Mouse (Mus musculus) heart, embryonic 12.5 days (tissue): ENCODE data around the gene Gm10972. TPM values are rescaled to one million over a fixed set of nuclear protein-coding genes. Genes with fewer than 3 reads are reported as not detected.
"Not testable (repeated sequence)": the region's sequence is repeated elsewhere in the genome, so short reads cannot be mapped to it uniquely, and the experiment has no call there.

Source experiments
- ATAC-seq: fragments of 200-750 bp; cut with Nextera tagmentation; 2 replicates; pipeline ENCODE4 v1.8.0; 2017; ENCODE audit warnings: moderate TSS enrichment, moderate library complexity; ENCODE audit not compliant: insufficient number of reproducible peaks, low FRiP score
- H3K27ac ChIP-seq: fragments of 300-500 bp; sonication (generic); 2 replicates; pipeline ENCODE4 v1.5.1; 2016; ENCODE audit warnings: mild to moderate bottlenecking, moderate library complexity; ENCODE audit not compliant: poor library complexity, severe bottlenecking
- H3K27me3 ChIP-seq: fragments of 300-500 bp; sonication (generic); replicated peaks from 2 replicates; pipeline ENCODE4 v1.6.1; 2016; ENCODE audit warnings: mild to moderate bottlenecking, moderate library complexity
- H3K36me3 ChIP-seq: fragments of 300-500 bp; sonication (generic); 2 replicates; pipeline ENCODE4 v1.6.1; 2016; ENCODE audit warnings: mild to moderate bottlenecking, moderate library complexity
- H3K4me1 ChIP-seq: fragments of 300-500 bp; sonication (generic); replicated peaks from 2 replicates; pipeline ENCODE4 v1.6.1; 2016; ENCODE audit warnings: mild to moderate bottlenecking
- H3K4me2 ChIP-seq: fragments of 300-500 bp; sonication (generic); 2 replicates; pipeline ENCODE4 v1.6.1; 2016; ENCODE audit warnings: mild to moderate bottlenecking, moderate library complexity
- H3K4me3 ChIP-seq: fragments of 300-500 bp; sonication (generic); 2 replicates; pipeline ENCODE4 v1.5.1; 2016; ENCODE audit warnings: mild to moderate bottlenecking
- H3K9ac ChIP-seq: fragments of 300-500 bp; sonication (generic); 2 replicates; pipeline ENCODE4 v1.6.1; 2016; ENCODE audit warnings: mild to moderate bottlenecking, moderate library complexity
- H3K9me3 ChIP-seq: fragments of 300-500 bp; sonication (generic); replicated peaks from 2 replicates; pipeline ENCODE4 v1.6.1; 2016; ENCODE audit warnings: mild to moderate bottlenecking, moderate library complexity
- WGBS: fragments of 180-500 bp; shearing (Covaris S2); methylation state at CpG from one replicate; pipeline ENCODE4 v1.1.7; 2016; 5-methylcytosine and 5-hydroxymethylcytosine counted together
- polyA plus RNA-seq: library from polyadenylated mRNA; unstranded; fragments of >200 nt; fragmentation: Nextera tagmentation; extraction: Ambion mirVana; gene quantifications from 2 replicates; pipeline ENCODE4 v1.2.1, GENCODE M21; 2016

Gm10972 gene
- polyA plus RNA-seq, 1 experiment from 2014 or later, result not detected

GRCm38 (mm10) chr3:94689195-94689594 is 46.3 kb downstream of the Gm10972 start:
- H3K9ac ChIP-seq, H3K27ac ChIP-seq, H3K9me3 ChIP-seq, ATAC-seq, H3K27me3 ChIP-seq, H3K36me3 ChIP-seq, H3K4me2 ChIP-seq, H3K4me3 ChIP-seq, H3K4me1 ChIP-seq: not testable (repeated sequence)
- 74% methylated on average over 1 of the region's 1 CpGs for WGBS

- 66% methylated on average over 6 of the region's 6 CpGs for WGBS
- not testable (repeated sequence) for H3K4me1 ChIP-seq, H3K27me3 ChIP-seq, ATAC-seq, H3K27ac ChIP-seq, H3K9ac ChIP-seq, H3K9me3 ChIP-seq, H3K36me3 ChIP-seq, H3K4me2 ChIP-seq, H3K4me3 ChIP-seq
Measured at GRCm38 (mm10) chr3:94690162-94690561, 47.2 kb downstream of the Gm10972 start.

GRCm38 (mm10) chr3:94690616-94691247 is 47.8 kb downstream of the Gm10972 start:
- Histone ChIP-seq H3K4me1 (peaks cover 9% of the 10 kb centered on the region), H3K9me3 (no peaks in the 10 kb centered on the region), H3K27me3 (no peaks in the 10 kb centered on the region), H3K4me3 (no peak overlapping the region), H3K4me2 (no peak overlapping the region), H3K36me3 (no peaks in the 10 kb centered on the region), H3K9ac (no peak overlapping the region), H3K27ac (no peak overlapping the region)
- no peak for ATAC-seq

GRCm38 (mm10) chr3:94691694-94692093 is 48.8 kb downstream of the Gm10972 start:
- not testable (repeated sequence) for H3K9me3 ChIP-seq, H3K4me1 ChIP-seq, H3K36me3 ChIP-seq, H3K9ac ChIP-seq, H3K4me2 ChIP-seq, ATAC-seq, H3K27me3 ChIP-seq, H3K4me3 ChIP-seq, H3K27ac ChIP-seq
- WGBS, result 82% methylated on average over 4 of the region's 4 CpGs

Other genes with a start within 250 kb of the Gm10972 start
- gene Lingo4, start 244.6 kb upstream of the Gm10972 start, polyA plus RNA-seq, result not detected in 2 replicates
- 8.5 and 9.7 TPM in 2 replicates for gene Tdrkh, start 229.8 kb upstream of the Gm10972 start, polyA plus RNA-seq
- gene Mrpl9, start 199.8 kb upstream of the Gm10972 start, polyA plus RNA-seq, result 57.4 and 62.0 TPM in 2 replicates
- 0.57 TPM in 1 of 2 replicates, not detected in the other for gene Oaz3, start 199.2 kb upstream of the Gm10972 start, polyA plus RNA-seq
- 1.1 and 1.7 TPM in 2 replicates for gene Celf3, start 164.8 kb upstream of the Gm10972 start, polyA plus RNA-seq
- 5.3 and 5.7 TPM in 2 replicates for gene Riiad1, start 162.8 kb upstream of the Gm10972 start, polyA plus RNA-seq
- 40.3 and 41.4 TPM in 2 replicates for gene Snx27, start 60.4 kb upstream of the Gm10972 start, polyA plus RNA-seq
- gene Tuft1, start 15.8 kb downstream of the Gm10972 start, polyA plus RNA-seq, result 8.0 and 8.5 TPM in 2 replicates
- gene Selenbp2, start 50.4 kb downstream of the Gm10972 start, polyA plus RNA-seq, result 0.54 and 0.76 TPM in 2 replicates
- 2.1 and 2.4 TPM in 2 replicates for gene Cgn, start 143.4 kb downstream of the Gm10972 start, polyA plus RNA-seq
- gene Pogz, start 194.5 kb downstream of the Gm10972 start, polyA plus RNA-seq, result 12.3 and 12.8 TPM in 2 replicates
- 232 and 235 TPM in 2 replicates for gene Psmb4, start 243.8 kb downstream of the Gm10972 start, polyA plus RNA-seq